Mouse (Mus musculus) adrenal gland, adult 2 months (tissue): ENCODE measurements around the gene Pmpcb. TPM values are rescaled to one million over a fixed set of nuclear protein-coding genes. Genes with fewer than 3 reads are reported as not detected.

ENCODE experiments used
- DNase-seq: peaks from one replicate; pipeline ENCODE4 v3.0.0; 2021
- polyA plus RNA-seq: library from polyadenylated mRNA; depleted of rRNA; stranded (reverse); fragments of >200 nt; gene quantifications from 2 replicates; pipeline ENCODE4 v1.2.3, GENCODE M21; 2012; rRNA removed
- total RNA-seq, 2 experiments: library from RNA; stranded (reverse); gene quantifications; 2 replicates each; pipeline ENCODE4 v1.2.3; 2021

Pmpcb gene
- total and polyA plus RNA-seq, 3 experiments = 35.1 to 311 (median 273) TPM

DNA sequence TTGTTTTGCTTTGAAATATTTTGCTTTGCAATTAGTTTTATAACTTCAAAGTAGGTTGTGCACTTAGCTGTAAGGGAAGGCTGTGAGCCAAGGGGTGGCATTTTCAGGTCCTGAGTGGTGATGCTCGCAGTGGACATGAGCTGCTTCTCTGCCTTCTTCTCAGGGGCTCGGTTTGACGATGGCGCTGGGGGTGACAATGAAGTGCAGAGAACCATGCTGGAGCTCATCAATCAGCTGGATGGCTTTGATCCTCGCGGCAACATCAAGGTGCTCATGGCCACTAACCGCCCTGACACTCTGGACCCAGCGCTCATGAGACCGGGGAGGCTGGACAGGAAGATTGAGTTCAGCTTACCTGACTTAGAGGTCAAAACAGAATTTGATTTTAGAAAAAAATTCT lies 66.0 kb downstream of the Pmpcb start:
- DNase-seq = no peak

DNA sequence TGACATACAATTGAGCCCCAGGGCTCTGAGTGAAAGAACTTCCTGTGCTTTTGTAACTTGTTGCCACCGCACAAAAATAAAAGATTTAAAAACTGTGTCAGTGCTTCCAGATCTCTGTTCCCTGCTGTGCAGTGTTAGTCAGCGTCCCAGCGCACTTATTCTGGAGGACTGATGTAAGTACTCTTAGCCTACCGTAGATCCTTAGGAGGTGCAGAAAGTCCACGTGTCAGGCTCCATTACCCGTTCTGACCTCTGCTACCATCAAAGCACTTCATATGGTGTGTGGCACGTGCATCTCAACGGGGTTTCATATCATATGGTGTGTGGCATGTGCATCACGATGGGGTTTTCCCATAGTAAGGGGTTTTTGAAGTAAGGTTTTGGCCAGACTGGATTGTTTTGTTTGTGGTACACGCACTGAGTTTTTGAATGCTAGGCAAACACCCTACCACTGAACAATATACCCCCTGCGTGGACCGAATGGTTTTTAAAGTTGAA lies 66.8 kb downstream of the Pmpcb start:
- no peak for DNase-seq

DNA sequence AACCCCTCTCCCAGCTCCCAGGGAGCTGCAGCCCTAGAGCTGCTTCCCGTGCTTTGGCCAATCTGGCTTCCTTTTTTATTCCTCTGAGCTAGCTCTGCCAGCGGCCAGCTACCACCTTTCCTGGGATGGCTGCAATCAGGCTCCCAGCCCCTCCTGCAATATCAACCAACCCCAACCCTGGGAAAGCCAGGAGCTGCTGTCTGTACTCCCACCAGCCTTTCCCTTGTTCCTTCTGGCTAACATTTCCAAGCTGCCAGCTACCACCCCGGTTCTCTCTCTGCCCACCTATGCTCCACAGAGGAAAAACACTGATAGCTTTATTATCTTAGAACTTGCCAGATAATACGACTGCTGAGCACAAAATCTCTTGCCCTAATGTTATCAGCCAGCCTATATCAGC lies 67.9 kb downstream of the Pmpcb start:
- no peak for DNase-seq

Other genes starting within 250 kb of the Pmpcb start
- 1 to 10 TPM; 2.3 to 3.1 TPM for gene Lrrc17, start 193.6 kb upstream of the Pmpcb start, total RNA-seq
- gene Lrrc17, start 193.6 kb upstream of the Pmpcb start, polyA plus RNA-seq = 0.65 and 0.75 TPM in 2 replicates
- under 1 TPM in 1 of 2 experiments, not detected in 1; 0.20 TPM for gene Fbxl13, start 91.5 kb upstream of the Pmpcb start, total RNA-seq
- 0.03 and 0.06 TPM in 2 replicates for gene Fbxl13, start 91.5 kb upstream of the Pmpcb start, polyA plus RNA-seq
- 10 to 100 TPM; 17.9 to 18.0 TPM for gene Armc10, start 91.3 kb upstream of the Pmpcb start, total RNA-seq
- gene Armc10, start 91.3 kb upstream of the Pmpcb start, polyA plus RNA-seq = 355 and 410 TPM in 2 replicates
- 10 to 100 TPM; 21.2 to 54.5 TPM for gene Napepld, start 35.7 kb upstream of the Pmpcb start, total RNA-seq
- 13.2 and 21.6 TPM in 2 replicates for gene Napepld, start 35.7 kb upstream of the Pmpcb start, polyA plus RNA-seq
- gene Dnajc2, start 48.1 kb downstream of the Pmpcb start, total RNA-seq = 10 to 100 TPM; 27.6 to 33.5 TPM
- 36.7 and 42.7 TPM in 2 replicates for gene Dnajc2, start 48.1 kb downstream of the Pmpcb start, polyA plus RNA-seq
- 100 to 1,000 TPM; 136 to 146 TPM for gene Psmc2, start 48.1 kb downstream of the Pmpcb start, total RNA-seq
- 7.7 and 8.2 TPM in 2 replicates for gene Psmc2, start 48.1 kb downstream of the Pmpcb start, polyA plus RNA-seq
- gene Slc26a5, start 128.5 kb downstream of the Pmpcb start, total RNA-seq = under 1 TPM in 1 of 2 experiments, not detected in 1; 0.14 TPM
- not detected in 2 replicates for gene Slc26a5, start 128.5 kb downstream of the Pmpcb start, polyA plus RNA-seq